Mouse (Mus musculus): ENCODE measurements around the gene Rplp1. TPM values are rescaled to one million over a fixed set of nuclear protein-coding genes. Genes with fewer than 3 reads are reported as not detected.

Gene Rplp1
- 89.4 TPM for polyA plus RNA-seq (2014; fragmentation: Illumina TruSeq; extraction: RNeasy Lipid Tissue Mini Kit (QIAGEN cat#74804))

DNA sequence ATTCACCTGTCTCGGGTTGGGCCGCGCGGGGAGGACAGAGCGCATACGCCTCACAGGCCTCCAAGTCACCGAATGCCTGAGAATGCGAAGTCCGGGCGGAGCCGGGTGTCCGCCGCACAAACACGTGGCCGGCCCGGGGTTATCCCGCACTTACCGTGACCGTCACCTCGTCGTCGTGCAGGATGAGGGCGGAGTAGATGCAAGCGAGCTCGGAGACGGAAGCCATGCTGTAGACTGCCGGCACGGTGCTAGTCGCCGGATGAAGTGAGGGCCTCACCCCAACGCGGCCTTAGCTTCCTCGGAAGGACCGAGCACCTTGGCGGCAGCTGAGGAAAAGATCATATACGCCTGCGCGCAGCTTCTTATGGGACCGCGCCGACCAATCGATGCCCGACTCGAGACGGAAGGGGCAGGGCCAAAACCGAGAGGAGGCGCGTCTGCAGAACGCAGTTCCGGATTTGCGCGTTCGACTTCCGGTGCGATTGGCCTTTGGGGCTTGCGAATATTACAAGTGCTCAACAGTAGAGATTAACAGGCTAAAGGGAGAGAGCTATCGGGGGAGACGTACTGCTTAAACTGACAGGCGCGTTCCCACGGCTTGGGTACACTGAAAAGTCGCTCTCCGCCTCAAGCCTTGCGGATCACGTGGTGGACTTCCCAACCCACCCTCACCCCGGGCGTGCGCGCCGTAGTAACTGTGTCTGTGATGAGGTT, at the start of gene Rplp1:
Rplp1 (minus strand) TSS at position 340 of the 714 bp plus-strand sequence.

DNA sequence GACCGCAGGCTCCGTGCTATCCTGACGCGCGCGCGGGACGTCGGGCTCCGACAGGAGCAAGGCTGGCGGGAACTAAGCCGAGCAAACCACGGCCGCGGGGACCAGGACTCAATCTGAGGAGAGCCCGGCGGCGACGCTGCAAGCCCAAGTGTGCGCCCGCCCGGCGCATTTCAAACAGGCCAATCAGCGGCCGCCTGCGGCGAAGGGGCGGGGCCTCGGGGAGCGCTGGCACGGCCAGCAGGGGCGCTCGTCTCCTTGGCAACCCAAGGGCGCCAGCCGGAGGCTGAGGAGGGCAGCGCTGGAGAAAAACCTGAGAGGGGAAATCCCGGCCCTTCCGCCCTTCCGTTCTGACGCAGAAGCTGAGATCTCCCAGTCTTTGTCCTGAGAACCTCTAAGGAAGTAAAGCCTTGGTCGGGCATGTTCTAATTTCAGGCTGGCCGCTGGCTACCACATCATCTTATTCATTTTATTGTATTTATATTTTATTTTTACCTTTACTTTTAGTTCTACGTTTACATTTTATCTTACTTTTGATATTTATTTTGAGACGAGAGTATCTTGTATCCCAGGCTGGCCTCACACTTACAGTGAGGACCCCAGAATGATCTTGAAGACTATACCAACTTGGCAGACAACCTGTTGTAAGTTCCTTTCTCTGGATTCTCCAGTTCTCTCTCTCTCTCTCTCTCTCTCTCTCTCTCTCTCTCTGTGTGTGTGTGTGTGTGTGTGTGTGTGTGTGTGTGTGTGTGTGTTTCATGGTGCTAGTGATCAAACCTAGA, 32.5 kb upstream of the Rplp1 start, which contains the start of gene Kif23:
Kif23 (minus strand) TSS at position 152 of the 779 bp plus-strand sequence.

Other genes with a start within 250 kb of the Rplp1 start
- 103 TPM for gene Kif23, start 32.2 kb upstream of the Rplp1 start, polyA plus RNA-seq (2014; fragmentation: Illumina TruSeq; extraction: RNeasy Lipid Tissue Mini Kit (QIAGEN cat#74804))
- 1.00 TPM for gene Paqr5, start 112.3 kb upstream of the Rplp1 start, polyA plus RNA-seq (2014; fragmentation: Illumina TruSeq; extraction: RNeasy Lipid Tissue Mini Kit (QIAGEN cat#74804))
- 51.5 TPM for gene Glce, start 208.1 kb upstream of the Rplp1 start, polyA plus RNA-seq (2014; fragmentation: Illumina TruSeq; extraction: RNeasy Lipid Tissue Mini Kit (QIAGEN cat#74804))